Mouse (Mus musculus): ENCODE data around the gene Cited4.

Cited4 gene

DNA sequence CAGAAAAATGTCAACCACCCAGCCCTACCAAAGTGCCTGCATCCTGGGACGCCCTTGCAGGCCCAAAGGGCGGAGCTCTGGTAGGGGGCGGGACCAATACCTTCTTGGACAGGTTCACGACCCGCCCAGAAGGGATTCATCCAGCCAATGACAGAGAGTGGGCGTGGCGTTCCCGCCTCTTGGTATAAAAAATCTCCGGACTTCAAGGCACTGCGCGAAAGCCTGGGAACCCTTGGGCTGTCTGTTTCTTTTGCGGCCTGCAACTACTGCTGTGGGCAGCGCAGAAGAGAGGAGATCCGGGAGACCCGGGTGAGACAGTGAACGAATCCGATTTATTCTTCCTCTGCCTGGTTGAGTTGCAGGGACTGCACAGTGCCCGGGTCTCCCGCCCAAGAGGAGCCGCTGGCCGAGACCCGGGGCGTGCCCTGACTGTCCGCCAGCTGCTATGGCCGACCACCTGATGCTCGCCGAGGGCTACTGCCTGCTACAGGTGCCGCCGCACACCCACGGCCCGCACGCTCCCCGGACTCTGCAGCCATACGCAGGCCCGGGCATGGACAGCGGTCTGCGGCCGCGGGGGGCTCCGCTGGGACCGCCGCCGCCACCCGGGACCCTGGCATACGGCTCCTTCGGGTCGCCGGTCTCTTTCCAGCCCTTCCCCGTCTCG is at the start of gene Cited4:
Cited4 (plus strand) TSS at position 215 of the 667 bp plus-strand sequence.
- DNase-seq = peak; percentile 93 to 96

- no peak for DNase-seq
These were observed 38.6 kb upstream of the Cited4 start for GRCm38 (mm10) chr4:120627728-120628127.

- no peak for DNase-seq
These were observed 36.0 kb upstream of the Cited4 start for GRCm38 (mm10) chr4:120630218-120630931.

GRCm38 (mm10) chr4:120631828-120632227 is 34.5 kb upstream of the Cited4 start:
- no peak for DNase-seq

DNA sequence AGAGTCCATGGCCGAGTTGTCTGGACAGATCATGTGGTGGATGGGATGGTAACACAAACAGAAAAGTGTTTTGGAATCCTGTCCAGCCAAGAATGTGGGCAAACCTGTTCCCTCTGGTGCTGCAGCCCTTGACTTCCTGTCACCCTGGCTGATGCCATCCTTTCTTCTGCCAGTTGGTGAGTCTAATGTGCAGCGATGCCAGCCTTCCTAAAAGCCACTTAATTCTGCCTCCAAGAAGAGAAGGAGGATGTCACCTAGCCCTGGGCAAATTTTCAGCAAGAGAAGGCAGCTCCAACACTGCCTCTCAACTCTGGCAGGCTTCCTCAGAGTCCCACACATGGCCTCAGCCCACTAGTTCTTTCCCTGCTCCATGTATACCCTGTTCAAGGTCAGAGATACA is 31.0 kb upstream of the Cited4 start:
- peak; percentile 38 to 44 for DNase-seq

DNA sequence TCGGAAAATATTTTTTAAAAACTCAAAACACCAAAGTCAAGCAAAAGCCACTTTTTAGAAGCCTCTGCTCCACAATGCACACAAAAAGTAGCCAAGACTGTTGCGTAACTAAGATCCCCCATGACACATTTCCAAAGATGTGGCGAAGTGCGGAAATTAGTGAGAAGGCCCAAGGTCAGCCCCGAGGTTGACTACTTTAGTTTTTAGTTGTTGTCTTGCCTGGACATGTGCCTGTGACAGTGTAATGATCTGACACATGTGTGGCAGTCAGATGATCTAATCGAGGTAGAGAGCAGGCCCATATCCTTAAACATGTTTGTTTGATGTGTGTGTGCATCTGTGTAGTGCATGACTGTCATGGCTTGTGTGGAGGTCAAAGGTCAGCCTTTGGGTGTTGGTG is 24.4 kb upstream of the Cited4 start:
- DNase-seq = no peak

DNA sequence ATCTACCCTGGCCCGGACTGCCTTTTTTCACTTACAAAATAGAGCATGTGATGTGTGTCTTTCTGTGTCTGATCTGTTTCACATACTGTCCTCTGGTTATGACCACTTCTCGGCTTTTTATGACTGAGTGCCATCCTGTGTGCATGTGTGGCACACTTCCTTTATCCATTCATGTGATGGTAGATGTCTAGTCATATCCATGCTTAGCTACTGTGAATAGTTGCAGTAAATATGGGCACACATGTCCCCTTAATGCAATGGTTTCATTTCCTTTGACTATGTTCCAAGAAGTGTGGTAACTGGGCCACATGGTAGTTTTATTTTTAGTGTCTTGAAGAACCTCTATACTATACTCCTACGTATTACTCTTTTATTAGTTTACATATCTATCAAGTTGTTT is 22.5 kb upstream of the Cited4 start:
- no peak for DNase-seq

- peak; percentile 65 to 73 for DNase-seq
These were observed 16.8 kb upstream of the Cited4 start for GRCm38 (mm10) chr4:120649369-120650207.

GRCm38 (mm10) chr4:120650208-120650592 is 16.2 kb upstream of the Cited4 start:
- DNase-seq = peak; percentile 16 to 24

DNA sequence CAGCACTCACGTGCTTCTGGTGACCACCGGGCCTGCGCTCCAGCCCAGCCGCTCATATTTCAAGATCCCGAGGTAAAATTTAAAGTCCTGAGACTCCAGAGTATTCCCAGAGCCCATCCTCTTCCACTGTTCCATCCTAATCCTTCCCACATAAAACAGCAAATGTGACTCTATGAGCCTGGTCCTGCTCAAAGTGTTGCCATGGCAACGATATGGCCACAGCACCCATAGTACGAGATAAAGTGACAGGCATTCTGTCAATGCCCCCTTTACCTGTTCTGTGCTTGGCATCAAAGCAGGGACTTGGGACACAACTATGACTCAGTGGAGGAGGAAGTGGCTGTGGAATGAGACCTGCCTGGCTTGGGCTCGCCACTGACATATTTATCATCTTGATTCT is 10.5 kb upstream of the Cited4 start:
- DNase-seq = no peak

DNA sequence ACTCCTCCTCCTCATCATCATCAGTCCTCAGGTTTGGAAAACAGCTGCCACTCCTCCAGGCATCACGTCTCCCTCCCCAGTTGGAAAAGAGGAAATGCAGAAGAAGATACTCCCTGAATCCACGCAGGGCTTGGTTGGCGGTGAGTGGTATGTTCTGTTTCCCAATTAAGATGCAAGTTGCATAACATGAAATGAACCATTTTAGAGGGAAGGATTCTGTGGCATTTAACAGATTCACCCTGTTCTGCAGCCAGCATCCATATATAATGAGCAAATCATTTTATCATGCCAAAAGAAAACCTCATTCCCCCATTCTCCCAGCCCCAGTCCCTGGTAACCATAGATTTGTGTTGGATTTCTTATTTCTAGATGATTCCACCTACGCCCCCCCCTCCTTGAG is 5.9 kb upstream of the Cited4 start:
- DNase-seq = no peak

- DNase-seq = no peak
These were observed 1.8 kb upstream of the Cited4 start for GRCm38 (mm10) chr4:120664601-120665000.

DNA sequence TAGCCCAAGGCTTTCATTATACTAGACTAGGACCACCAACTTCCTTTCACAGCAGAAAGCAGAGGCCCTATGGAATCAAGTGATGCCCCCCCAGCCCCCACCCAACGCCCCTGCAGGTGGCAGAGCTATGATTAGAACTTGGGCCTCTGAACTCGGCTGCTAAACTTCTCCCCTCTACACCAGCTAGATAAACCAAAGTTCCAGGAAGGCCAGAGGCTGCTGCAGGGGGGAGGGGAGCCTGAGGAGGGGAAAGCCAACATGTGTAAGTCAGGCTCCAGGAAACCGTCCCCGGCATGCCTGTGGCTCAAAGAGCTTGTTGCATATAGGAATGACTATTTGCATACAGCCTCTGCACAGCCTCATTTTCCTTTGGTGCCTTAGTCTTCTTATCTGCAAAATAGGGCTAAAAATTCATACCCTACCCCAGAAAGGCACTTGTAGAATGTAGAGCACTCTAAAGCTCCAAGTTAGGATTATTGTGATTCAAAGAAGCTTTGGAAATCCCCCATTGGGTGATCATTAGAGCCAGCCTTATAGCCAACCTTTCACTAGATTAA is 1.1 kb upstream of the Cited4 start:
- DNase-seq = no peak

DNA sequence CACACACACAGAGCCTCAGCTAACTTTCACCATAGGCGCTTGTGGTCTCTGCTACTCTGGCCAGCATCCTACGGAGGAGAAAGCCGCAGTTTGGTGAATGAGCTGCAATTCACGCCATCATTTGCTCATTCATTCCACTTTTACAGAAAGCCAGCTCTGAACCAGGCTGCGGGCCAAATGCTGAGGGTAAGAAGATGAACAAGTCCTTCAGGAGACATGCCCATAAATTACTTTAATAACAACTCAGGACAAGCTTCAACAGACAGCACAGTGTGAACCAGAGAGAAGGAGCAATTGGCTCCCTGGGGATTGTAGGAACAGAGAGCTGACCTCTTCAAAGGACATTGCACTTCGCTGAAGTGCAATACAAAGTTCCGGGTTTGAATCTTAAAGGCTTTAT is 590 bp upstream of the Cited4 start:
- DNase-seq = peak; percentile 24 to 31

- peak; percentile 66 to 77 for DNase-seq
These were observed 701 bp downstream of the Cited4 start for GRCm38 (mm10) chr4:120667045-120667501.

DNA sequence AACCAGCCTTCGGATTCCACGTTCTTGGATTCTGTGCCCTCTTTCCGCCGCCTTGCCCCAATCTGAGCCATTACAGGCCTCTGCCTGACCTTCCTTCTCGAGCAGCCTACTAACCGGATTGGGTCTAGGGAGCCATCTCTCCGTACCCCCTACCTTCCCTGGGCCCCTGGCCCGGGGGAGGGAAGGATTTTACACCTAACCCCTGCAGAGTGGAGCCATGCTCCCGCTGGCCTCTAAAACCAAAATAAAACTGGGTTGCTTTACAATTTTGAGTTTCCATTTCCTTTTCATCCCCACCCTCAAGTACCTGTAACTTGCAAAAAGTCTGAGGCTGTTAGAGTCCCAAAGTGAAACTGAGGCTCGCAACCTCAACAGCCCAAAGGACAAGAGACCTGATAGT is 1.2 kb downstream of the Cited4 start:
- no peak for DNase-seq

GRCm38 (mm10) chr4:120668551-120668950 is 2.2 kb downstream of the Cited4 start:
- DNase-seq = peak; percentile 18 to 31

GRCm38 (mm10) chr4:120669585-120669984 is 3.2 kb downstream of the Cited4 start:
- DNase-seq = no peak

DNA sequence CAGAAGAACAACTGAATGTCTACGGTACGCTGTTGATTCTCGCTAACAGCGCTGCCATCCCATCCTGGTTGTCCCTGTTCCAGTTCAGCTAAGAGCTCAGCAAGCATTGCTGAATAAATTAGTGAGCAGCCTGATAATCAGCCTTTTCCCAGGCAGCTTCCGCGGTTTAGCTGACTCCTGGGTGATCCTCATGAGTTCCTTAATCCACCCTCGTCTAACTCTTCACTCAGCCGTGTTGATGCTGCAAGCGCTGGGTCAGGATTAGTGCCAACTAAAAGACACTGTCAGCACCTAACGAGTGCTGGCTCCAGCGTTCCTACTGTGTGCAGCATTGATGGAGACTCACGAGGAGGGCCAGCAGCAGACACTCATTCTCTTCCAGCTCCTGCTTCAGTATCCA is 4.7 kb downstream of the Cited4 start:
- no peak for DNase-seq

GRCm38 (mm10) chr4:120673606-120674005 is 7.2 kb downstream of the Cited4 start:
- DNase-seq = no peak

DNA sequence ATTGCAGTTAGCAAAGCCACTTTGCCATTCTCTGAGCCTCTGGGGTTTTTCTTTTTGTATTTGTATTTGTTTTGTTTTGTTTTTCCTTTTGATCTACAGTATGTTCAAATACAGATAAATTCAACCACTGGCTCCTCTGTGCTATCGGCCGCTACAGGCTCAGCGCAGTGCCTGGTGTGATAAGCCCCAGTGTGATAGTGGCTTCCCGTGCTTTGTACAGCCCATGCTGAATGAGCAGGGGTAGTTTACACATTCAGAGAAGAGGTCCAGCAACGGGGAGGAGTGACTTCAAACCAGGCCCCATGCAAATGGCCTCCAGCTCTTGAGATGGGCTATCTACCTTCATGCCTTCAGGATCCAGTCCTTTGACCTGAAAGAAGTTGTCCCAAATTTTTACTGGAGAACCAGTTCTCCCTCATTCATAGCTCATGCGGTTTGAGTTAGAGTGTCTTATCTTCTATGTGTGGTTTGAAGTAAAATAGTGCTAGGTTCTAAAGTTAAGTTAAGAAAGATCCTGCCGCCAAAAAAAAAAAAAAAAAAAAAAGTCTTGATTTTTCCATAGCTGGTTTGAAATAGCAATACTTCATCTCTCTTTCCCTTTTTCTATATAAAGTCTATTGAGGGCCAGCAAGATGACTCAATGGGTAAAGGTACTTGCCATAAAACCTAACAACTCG is 8.5 kb downstream of the Cited4 start:
- DNase-seq = no peak

GRCm38 (mm10) chr4:120675640-120676039 is 9.3 kb downstream of the Cited4 start:
- DNase-seq = no peak

- DNase-seq = peak; percentile 58 to 61
These were observed 14.6 kb downstream of the Cited4 start for GRCm38 (mm10) chr4:120680953-120681352.

Data from cerebellum, adult 18-20 months (tissue).